Mouse (Mus musculus): Measurements from ENCODE around the gene Ifna16. TPM values are rescaled to one million over a fixed set of nuclear protein-coding genes. Genes with fewer than 3 reads are reported as not detected.

Gene Ifna16
- polyA plus RNA-seq, 1 experiment from 2014 or later = not detected

Other genes with a start within 250 kb of the Ifna16 start
- 16.7 and 19.4 TPM in 2 replicates for gene Hacd4, start 238.0 kb downstream of the Ifna16 start, polyA plus RNA-seq (2014; fragmentation: Nextera tagmentation; extraction: Ambion mirVana)
- gene Ifnb1, start 154.2 kb downstream of the Ifna16 start, polyA plus RNA-seq (2014; fragmentation: Nextera tagmentation; extraction: Ambion mirVana) = not detected in 2 replicates
- gene Ifna15, start 118.7 kb downstream of the Ifna16 start, polyA plus RNA-seq (2014; fragmentation: Nextera tagmentation; extraction: Ambion mirVana) = not detected in 2 replicates
- not detected in 2 replicates for gene Ifna14, start 105.1 kb downstream of the Ifna16 start, polyA plus RNA-seq (2014; fragmentation: Nextera tagmentation; extraction: Ambion mirVana)
- not detected in 2 replicates for gene Ifna9, start 84.5 kb downstream of the Ifna16 start, polyA plus RNA-seq (2014; fragmentation: Nextera tagmentation; extraction: Ambion mirVana)
- gene Ifna12, start 73.5 kb downstream of the Ifna16 start, polyA plus RNA-seq (2014; fragmentation: Nextera tagmentation; extraction: Ambion mirVana) = not detected in 2 replicates
- gene C87499, start 42.5 kb downstream of the Ifna16 start, polyA plus RNA-seq (2014; fragmentation: Nextera tagmentation; extraction: Ambion mirVana) = not detected in 2 replicates
- gene Ifna13, start 32.5 kb downstream of the Ifna16 start, polyA plus RNA-seq (2014; fragmentation: Nextera tagmentation; extraction: Ambion mirVana) = not detected in 2 replicates
- not detected in 2 replicates for gene Ifna2, start 7.0 kb upstream of the Ifna16 start, polyA plus RNA-seq (2014; fragmentation: Nextera tagmentation; extraction: Ambion mirVana)
- not detected in 2 replicates for gene Ifnab, start 14.4 kb upstream of the Ifna16 start, polyA plus RNA-seq (2014; fragmentation: Nextera tagmentation; extraction: Ambion mirVana)
- 0.70 and 1.2 TPM in 2 replicates for gene Gm26566, start 44.9 kb upstream of the Ifna16 start, polyA plus RNA-seq (2014; fragmentation: Nextera tagmentation; extraction: Ambion mirVana)
- 97.9 and 106 TPM in 2 replicates for gene Klhl9, start 45.5 kb upstream of the Ifna16 start, polyA plus RNA-seq (2014; fragmentation: Nextera tagmentation; extraction: Ambion mirVana)
- gene Gm13271, start 77.9 kb upstream of the Ifna16 start, polyA plus RNA-seq (2014; fragmentation: Nextera tagmentation; extraction: Ambion mirVana) = not detected in 2 replicates
- 0.22 TPM in 1 of 2 replicates, not detected in the other for gene Gm13283, start 83.2 kb upstream of the Ifna16 start, polyA plus RNA-seq (2014; fragmentation: Nextera tagmentation; extraction: Ambion mirVana)
- not detected in 2 replicates for gene Gm13290, start 96.9 kb upstream of the Ifna16 start, polyA plus RNA-seq (2014; fragmentation: Nextera tagmentation; extraction: Ambion mirVana)
- gene Gm13289, start 100.0 kb upstream of the Ifna16 start, polyA plus RNA-seq (2014; fragmentation: Nextera tagmentation; extraction: Ambion mirVana) = not detected in 2 replicates
- 0.23 TPM in 1 of 2 replicates, not detected in the other for gene Gm13272, start 102.9 kb upstream of the Ifna16 start, polyA plus RNA-seq (2014; fragmentation: Nextera tagmentation; extraction: Ambion mirVana)
- gene Ifnz, start 105.2 kb upstream of the Ifna16 start, polyA plus RNA-seq (2014; fragmentation: Nextera tagmentation; extraction: Ambion mirVana) = 0.28 TPM in 1 of 2 replicates, not detected in the other
- gene Gm13276, start 108.8 kb upstream of the Ifna16 start, polyA plus RNA-seq (2014; fragmentation: Nextera tagmentation; extraction: Ambion mirVana) = 0.48 TPM in 1 of 2 replicates, not detected in the other
- gene Gm13277, start 111.7 kb upstream of the Ifna16 start, polyA plus RNA-seq (2014; fragmentation: Nextera tagmentation; extraction: Ambion mirVana) = not detected in 2 replicates
- gene Gm13278, start 114.6 kb upstream of the Ifna16 start, polyA plus RNA-seq (2014; fragmentation: Nextera tagmentation; extraction: Ambion mirVana) = not detected in 2 replicates
- not detected in 2 replicates for gene Gm13275, start 117.6 kb upstream of the Ifna16 start, polyA plus RNA-seq (2014; fragmentation: Nextera tagmentation; extraction: Ambion mirVana)
- gene Gm13279, start 120.5 kb upstream of the Ifna16 start, polyA plus RNA-seq (2014; fragmentation: Nextera tagmentation; extraction: Ambion mirVana) = not detected in 2 replicates
- 0.59 and 1.1 TPM in 2 replicates for gene Gm13285, start 122.7 kb upstream of the Ifna16 start, polyA plus RNA-seq (2014; fragmentation: Nextera tagmentation; extraction: Ambion mirVana)
- not detected in 2 replicates for gene Gm13287, start 126.3 kb upstream of the Ifna16 start, polyA plus RNA-seq (2014; fragmentation: Nextera tagmentation; extraction: Ambion mirVana)
- gene Gm13288, start 128.6 kb upstream of the Ifna16 start, polyA plus RNA-seq (2014; fragmentation: Nextera tagmentation; extraction: Ambion mirVana) = not detected in 2 replicates
- gene Ifna7, start 139.3 kb upstream of the Ifna16 start, polyA plus RNA-seq (2014; fragmentation: Nextera tagmentation; extraction: Ambion mirVana) = not detected in 2 replicates
- not detected in 2 replicates for gene Ifna11, start 143.0 kb upstream of the Ifna16 start, polyA plus RNA-seq (2014; fragmentation: Nextera tagmentation; extraction: Ambion mirVana)
- gene Ifna6, start 150.5 kb upstream of the Ifna16 start, polyA plus RNA-seq (2014; fragmentation: Nextera tagmentation; extraction: Ambion mirVana) = not detected in 2 replicates
- not detected in 2 replicates for gene Ifna5, start 158.6 kb upstream of the Ifna16 start, polyA plus RNA-seq (2014; fragmentation: Nextera tagmentation; extraction: Ambion mirVana)
- not detected in 2 replicates for gene Ifna4, start 164.9 kb upstream of the Ifna16 start, polyA plus RNA-seq (2014; fragmentation: Nextera tagmentation; extraction: Ambion mirVana)
- not detected in 2 replicates for gene Ifna1, start 173.2 kb upstream of the Ifna16 start, polyA plus RNA-seq (2014; fragmentation: Nextera tagmentation; extraction: Ambion mirVana)
- not detected in 2 replicates for gene Ifne, start 203.3 kb upstream of the Ifna16 start, polyA plus RNA-seq (2014; fragmentation: Nextera tagmentation; extraction: Ambion mirVana)